In genomic region chr4:53088999-53089398, GRCm38 (mm10) we compare ENCODE assay signal across 15 mouse cellular contexts.
"Had no signal": no experiment of that assay in that cellular context is flagged by ENCODE, and none has a peak within 500 bp of the region (broad histone marks: within the 10 kb centered on the region; RNA-seq: fewer than 3 reads in every experiment).

No protein-coding gene starts in this region.

- H3K4me3 ChIP-seq: liver, embryonic 13.5 days; midbrain, embryonic 12.5 days; midbrain, embryonic 15.5 days; neural tube, embryonic 12.5 days; neural tube, embryonic 15.5 days; stomach, embryonic 15.5 days had no signal

- H3K36me3 ChIP-seq: stomach, embryonic 15.5 days had no signal

- H3K4me2 ChIP-seq: liver, embryonic 13.5 days; midbrain, embryonic 12.5 days; midbrain, embryonic 15.5 days; neural tube, embryonic 12.5 days; neural tube, embryonic 15.5 days; stomach, embryonic 15.5 days had no signal

- H3K4me1 ChIP-seq: liver, embryonic 13.5 days; midbrain, embryonic 12.5 days; midbrain, embryonic 15.5 days; neural tube, embryonic 12.5 days; neural tube, embryonic 15.5 days; stomach, embryonic 15.5 days had no signal

- H3K27ac ChIP-seq: liver, embryonic 13.5 days; midbrain, embryonic 12.5 days; midbrain, embryonic 15.5 days; neural tube, embryonic 12.5 days; neural tube, embryonic 15.5 days; stomach, embryonic 15.5 days had no signal

- DNase-seq: kidney, postnatal 4 days; left cerebral cortex, postnatal 4 days; liver, embryonic 13.5 days; lung, adult 2 months; lung, postnatal 14 days; lung, postnatal 4 days; right cerebral cortex, adult 18-20 months; right cerebral cortex, postnatal 14 days; right cerebral cortex, postnatal 4 days; thymus, postnatal 25 days had no signal

- H3K9me3 ChIP-seq: liver, embryonic 13.5 days; midbrain, embryonic 12.5 days; midbrain, embryonic 15.5 days; neural tube, embryonic 12.5 days; neural tube, embryonic 15.5 days; stomach, embryonic 15.5 days had no signal

- ATAC-seq: midbrain, embryonic 15.5 days had no signal

- H3K9ac ChIP-seq: liver, embryonic 13.5 days; midbrain, embryonic 12.5 days; midbrain, embryonic 15.5 days; neural tube, embryonic 12.5 days; neural tube, embryonic 15.5 days; stomach, embryonic 15.5 days had no signal

- H3K27me3 ChIP-seq: liver, embryonic 13.5 days; midbrain, embryonic 12.5 days; midbrain, embryonic 15.5 days; neural tube, embryonic 12.5 days; neural tube, embryonic 15.5 days; stomach, embryonic 15.5 days had no signal
